Mouse (Mus musculus) thymus, postnatal 0 days (tissue): ENCODE results near the gene Arxes2. TPM values are rescaled to one million over a fixed set of nuclear protein-coding genes. Genes with fewer than 3 reads are reported as not detected.
"Not testable (repeated sequence)": the region's sequence is repeated elsewhere in the genome, so short reads cannot be mapped to it uniquely, and the experiment has no call there.

Experiments used
- DNase-seq: peaks from one replicate; pipeline ENCODE4 v3.0.0-alpha.2; 2015; ENCODE audit warnings: low spot score
- polyA plus RNA-seq: library from polyadenylated mRNA; unstranded; fragments of >200 nt; fragmentation: Nextera tagmentation; extraction: Ambion mirVana; gene quantifications from 2 replicates; pipeline ENCODE4 v1.2.1, GENCODE M21; 2015

Gene Arxes2
- polyA plus RNA-seq = 16.2 and 18.6 TPM in 2 replicates

DNA sequence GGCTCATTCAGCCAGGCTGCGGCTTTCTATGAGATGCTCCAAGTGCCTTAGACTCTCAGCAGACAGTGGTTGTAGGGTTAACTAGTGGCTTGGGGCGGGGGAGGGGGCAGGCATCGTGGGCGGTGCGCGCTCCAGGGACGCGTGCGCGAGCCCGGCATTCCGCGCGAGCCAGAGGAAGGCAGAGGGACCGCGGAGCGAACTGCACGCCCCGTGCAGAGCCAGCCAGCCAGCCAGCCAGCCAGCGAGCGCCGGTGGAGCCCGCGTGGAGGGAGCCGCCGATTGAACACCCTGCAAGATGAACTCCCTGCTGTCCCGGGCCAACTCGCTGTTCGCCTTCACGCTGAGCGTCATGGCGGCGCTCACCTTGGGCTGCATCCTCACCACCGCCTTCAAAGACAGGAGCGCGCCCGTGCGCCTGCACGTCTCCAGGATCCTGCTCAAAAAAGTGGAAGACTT is at the start of gene Arxes2:
Gene Arxes2, plus strand, starts transcription at position 161 of the 456 bp plus-strand sequence.
- DNase-seq = not testable (repeated sequence)

DNA sequence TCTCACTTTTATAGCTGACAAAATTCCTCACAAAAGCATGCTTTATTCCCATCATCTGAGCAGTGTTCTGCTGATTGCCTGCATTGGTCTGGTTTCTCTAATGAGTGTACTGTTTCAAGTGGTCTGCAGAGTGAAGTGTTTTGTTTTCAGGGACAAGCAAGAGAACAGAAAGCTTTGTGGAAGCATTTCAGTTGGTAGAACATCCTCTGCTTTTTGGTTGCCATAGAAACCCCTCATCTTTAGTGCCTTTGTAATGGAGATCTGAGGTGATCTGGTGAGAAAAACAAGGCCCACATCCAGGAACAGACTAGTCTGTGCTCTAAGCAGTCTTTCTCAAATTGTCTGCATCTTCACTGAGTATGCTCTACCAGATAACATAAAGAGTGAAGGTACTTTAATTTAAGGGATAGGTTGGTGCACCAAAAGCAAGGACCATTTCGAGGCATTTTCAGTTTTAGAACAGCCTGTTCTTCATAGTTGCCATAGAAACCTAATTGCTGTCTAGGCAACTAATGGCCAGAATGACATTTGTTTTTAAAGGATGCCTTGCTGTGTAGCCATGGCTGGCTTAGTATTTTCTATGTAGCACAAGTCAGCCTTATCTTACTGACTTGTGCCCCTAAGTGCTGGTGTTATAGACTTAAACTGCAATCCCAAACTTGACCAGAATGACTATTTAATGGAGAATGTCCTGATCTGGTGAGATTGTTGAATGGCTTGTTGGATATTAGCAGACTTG is 44.8 kb upstream of the Arxes2 start:
- DNase-seq = no peak

DNA sequence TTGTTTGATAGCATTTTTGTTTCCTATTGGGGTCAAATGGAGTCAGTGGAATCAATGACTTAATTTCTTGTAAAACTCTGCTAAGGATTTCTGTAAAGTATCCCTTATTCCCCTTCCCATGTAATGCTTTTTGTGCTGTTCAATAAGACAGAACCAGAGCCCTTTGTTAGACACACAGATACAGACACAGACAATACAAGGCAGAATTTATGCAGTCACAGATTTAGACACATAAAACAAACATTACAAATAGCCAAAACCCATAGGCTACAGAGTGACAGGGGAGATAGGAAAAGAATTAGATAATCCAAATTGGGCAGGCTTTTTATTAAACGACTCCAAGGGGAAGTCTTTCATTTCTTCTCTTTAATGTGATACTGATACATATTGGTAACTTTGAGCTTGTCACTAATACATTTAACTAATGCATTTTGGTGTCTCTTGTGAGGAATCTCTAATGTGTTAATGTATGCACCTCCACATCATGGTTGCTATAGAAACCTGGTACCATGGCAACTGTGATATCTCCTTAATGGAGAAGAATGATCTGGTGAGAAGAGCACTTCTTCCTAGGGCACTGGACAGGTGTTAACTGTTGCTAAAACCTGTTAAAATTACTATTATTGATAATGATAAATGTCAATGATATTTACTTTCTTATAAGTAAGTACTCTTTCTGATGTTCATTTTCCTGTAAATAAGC is 36.5 kb upstream of the Arxes2 start:
- no peak for DNase-seq

DNA sequence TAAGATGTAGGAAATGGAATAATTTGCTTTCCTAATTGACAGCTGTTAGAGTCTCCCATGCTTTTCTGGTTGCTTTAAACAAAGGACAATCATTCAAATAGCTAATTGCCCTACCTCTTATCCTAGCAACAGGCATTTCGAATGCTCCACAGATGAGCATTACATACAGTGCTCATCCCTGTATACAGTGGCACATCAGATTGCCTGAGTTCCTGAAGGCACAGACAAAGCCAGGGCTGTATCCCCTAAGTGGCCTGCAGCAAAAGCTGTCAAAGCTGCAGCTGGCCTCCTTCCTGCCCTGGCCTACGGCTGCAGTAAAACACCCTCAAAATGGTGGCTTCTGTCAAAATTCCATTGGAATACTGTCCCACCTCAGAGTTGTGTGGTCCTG is 35.9 kb upstream of the Arxes2 start:
- no peak for DNase-seq

DNA sequence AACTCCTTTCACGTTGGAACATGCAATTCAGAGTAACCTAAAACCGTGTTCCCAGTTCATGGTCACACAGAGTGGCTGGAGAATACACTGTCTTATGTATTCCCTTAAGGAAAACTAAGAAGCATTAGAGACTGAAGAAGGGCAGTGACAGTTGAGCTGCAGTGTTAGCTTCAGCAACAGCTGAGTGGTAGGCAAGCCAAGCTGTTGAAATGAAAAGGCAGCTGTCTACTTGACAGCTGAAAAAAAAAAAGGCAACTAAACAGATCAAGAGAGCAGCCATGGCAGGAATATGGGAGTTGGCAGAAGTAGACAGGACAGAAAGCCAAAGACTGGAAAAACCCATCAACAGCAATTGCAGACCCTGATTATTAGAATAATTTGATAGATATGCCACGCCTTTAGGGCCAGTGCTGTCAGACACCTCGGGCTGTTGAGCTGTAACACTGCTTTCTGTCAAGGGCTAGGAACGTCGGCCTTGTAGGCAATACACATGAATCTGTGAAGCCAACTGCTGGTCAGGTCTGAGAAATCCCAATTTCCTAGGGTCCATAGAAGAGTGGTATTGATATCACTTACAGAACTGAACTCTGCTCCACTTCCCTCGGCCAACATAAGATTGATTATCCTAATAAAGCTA is 34.9 kb upstream of the Arxes2 start:
- DNase-seq = no peak

DNA sequence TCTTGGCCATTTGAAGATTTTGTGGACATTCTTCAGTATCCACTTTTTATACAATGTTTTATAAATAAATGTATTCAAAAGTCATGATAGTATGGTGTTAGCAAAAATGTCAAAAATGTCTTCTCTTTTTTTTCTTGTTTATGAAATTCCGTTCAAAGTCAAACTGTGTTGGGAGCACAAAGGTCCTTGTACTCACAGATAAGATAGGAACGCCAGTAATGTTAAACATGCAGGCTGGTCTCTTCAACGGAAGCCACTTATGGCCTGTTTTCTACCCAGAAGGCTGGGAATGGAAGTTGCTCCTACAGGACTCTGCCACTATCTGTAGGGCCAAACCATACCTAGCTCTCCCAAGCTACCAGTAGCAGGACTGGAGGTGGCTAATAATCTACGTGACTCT is 34.1 kb upstream of the Arxes2 start:
- no peak for DNase-seq

DNA sequence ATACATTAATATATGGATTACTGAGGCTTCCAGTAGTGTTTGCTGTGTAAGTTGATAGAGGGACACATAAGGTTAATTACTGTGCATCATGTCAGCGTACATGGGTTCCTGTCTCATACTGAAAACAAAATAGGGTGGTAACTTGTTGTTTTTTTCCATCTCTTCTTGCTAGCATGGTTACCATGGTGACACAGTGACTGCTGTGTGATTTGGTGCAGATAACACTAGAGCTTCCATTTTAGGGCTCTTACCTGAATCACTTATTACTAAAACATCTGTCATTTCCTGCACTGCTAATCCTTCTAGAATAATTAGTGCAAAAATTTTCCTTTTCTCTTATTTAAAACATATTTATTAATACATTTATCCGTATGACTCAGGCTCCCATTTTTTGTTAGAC is 31.3 kb upstream of the Arxes2 start:
- no peak for DNase-seq

DNA sequence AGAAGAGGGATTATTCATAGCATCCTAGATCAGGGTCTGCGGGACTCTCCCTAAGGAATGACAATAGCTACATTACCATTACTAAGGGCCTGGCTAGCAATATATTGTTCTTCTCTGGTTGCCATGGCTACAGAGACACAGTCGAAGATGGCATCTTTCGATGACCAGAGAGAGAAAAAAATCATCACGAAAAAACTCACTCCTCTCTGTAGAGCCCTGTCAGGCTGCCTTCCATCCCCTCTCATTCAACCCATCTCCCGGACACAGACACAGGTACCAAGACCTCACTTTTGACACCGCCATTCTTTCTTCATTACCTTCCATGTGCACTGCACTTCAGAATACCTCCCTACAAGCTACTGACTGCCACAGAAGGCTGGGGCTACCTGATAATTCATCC is 30.5 kb upstream of the Arxes2 start:
- no peak for DNase-seq

DNA sequence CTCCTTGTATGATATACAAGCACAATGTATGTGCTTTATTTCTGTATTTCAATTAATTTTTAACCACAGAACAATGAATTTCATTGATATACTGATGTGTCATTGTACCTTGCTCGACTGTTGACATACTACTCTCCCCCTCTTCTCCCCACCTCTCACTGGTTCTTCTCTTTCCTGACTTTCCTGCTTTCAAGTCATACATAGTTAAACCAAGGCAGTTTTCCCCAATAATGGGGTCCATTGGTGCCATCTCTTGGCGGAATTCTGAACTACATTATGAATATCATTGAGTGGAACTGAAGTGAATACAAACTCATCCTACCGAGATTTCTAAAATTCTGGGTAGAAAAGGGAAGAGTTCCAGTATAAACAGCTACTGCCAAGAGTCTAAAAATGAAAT is 30.0 kb upstream of the Arxes2 start:
- peak; percentile 31 for DNase-seq

DNA sequence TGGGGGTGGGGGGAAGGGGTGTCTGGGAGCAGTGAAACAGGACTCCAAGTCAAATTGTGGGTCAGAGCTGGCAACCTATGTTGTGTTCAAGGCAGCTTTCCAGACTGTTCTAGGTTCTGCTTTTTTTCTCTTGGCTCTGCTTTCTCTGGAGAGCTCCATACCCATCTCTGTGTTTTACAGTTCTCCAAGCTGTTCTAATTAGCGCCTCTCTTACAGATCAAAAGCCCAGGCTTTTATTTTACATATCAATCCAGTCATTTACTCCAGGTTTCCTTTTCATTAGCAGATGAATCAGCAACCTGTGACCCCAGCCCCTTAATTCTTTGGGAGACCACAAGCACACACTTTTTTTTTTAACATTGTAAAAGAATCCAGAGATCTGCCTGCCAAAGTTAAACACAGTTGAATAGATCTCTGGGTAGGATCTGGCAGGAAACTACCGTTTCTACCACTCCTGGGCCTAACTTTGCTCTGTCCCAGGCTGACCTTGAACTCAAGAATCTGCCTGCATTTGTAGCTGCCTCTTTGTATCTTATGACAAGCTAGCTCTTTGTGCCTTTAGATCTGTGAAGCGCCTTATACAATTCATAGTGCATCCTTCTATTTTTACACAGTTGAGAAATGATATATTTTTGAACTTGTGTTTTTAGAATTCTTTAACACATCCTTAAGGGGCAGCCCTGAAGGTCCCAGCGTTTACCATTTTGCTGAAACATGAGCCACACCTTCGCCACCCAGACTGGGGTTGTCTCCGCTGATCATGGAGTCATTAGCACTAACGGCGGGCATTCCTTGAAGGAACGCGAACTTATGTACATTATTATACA is 19.8 kb upstream of the Arxes2 start:
- no peak for DNase-seq

DNA sequence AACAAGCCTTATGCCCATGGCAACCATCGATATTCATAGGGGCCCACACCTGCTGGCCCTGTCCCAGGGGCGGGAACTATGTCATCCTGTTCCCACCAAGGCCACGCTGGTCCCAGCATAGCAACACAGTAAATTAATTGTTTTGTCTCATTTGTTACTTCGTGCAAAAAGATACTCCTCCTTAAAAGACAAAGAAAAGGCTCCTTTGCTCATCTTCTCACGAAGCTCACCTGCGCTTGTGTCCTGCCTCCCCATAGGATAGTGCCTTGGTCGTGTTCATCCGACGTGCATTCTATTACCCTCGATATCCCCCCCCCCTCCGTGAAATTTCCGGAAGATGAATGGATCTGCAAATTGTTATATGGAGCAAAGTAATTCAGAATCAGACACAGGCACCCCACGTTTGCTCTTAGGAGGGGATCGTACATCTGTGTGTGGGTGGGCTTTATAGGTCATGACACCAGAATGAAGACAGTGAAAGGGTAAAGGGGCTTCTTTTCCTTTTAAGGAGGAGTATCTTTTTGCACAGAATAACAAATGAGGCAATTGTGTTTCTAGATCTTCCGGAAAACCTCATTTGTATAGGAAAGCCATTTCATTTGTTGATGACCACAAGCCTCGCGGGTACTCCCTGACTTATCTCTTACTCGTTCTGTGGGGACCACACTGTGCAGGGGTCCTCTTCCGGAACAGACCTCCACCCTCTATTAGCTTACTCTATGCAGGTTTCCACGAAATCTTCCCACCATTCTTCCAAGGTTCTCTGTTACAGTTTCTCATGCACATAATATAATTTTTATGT is 19.0 kb upstream of the Arxes2 start:
- DNase-seq = no peak

DNA sequence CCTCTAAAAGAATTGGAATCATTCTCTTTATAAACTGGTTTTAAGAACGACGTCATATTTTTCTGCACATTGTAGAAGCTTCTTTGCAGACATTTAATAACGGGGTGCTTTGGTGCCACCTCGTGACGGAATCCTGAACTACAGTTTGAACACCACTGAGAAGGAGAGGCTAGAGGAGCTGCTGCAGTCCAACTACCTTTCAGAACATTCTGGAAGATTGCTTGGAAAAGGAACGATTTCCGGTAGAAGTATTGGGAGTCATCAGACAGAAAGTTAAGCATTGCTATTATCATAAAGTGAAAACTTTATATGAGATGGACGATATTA is 18.4 kb upstream of the Arxes2 start:
- peak; percentile 54 for DNase-seq

DNA sequence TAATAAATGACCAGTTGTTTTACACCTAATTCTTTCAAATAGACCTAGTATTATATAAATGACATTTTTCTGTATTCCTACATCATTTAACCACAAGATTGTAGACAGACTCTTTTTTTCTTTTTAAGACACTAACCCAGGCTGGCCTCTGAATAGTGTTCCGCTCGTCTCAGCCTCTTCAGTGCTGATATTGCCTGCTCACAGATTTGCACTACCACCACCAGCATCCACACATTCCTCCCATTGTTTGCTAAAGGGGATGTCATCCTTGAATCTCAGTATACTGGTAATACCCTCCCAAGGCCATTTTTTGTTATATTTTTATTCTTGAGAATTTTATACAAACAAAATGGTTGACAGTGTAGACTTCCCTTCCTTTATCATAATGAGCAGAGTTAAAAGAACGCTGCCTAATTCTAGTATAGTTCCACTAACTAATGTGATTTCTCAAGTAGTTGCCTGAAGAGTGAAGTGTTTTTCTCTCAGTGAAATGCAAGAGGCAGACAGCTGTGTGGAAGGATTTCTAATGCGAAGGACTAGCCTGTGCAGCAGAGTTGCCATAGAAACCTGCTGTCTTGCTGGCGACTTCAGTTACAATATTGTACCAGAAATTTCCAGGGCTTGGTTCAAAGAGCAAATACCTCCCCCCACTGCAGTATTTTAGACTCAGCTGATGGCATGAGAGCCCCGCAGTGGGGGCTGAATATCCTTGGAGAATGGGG is 8.9 kb upstream of the Arxes2 start:
- no peak for DNase-seq

DNA sequence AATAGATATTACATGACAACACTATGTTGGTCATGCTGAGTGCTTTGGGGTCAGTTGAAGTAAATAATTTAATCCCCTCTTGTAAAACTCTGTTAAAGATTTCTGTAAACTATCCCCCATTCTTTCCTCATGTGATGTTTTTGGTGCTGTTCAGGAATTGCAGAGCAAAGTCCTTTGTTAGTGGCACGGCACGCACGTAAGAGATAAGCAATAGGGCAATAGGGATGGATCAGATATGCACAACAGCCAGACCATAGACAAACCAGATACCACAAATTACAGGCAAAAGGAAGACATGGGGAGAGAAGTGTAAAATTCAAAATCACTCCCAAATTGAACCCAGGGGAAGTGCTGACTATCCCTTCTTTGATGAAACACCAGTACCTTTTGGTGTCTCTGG is 7.4 kb upstream of the Arxes2 start:
- no peak for DNase-seq

DNA sequence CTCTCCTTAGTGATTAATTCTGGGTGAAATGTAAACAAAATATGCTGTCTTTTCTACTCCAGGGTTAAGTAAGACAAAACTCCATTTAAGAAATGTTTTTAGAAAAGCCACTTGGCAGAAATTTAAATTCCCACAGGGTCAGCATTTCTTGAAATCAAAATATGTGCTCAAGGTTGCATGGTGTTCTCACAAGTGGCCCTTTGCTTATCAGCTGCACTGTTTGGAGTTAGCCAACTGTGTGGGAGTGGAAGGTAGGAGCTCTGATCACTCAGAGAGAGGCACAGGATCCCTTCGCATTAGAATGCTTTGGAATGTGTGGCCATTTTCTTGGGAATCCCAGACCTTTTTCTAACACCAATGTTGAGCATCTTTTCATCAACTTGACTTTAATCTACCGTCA is 3.0 kb upstream of the Arxes2 start:
- DNase-seq = no peak

DNA sequence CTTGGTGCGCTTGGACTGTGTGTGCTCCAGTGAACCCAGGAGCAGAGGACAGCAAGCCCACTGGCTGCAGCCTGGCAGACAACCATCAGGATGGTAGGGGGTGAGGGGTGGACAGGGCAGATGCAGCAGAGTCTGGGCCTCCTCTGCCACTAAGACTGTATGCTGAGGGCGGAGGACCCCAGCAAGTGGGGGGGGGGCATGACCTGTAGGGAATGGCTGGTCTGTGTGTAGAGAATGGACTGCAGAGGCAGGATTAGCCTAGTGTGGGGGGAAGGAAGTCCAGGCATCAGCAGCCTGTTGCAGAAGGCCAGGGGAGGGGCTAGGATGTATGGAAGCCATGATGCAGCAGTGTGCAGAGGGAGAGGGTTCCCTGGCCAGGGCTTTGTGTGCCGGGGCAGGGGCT is 431 bp upstream of the Arxes2 start:
- DNase-seq = not testable (repeated sequence)

DNA sequence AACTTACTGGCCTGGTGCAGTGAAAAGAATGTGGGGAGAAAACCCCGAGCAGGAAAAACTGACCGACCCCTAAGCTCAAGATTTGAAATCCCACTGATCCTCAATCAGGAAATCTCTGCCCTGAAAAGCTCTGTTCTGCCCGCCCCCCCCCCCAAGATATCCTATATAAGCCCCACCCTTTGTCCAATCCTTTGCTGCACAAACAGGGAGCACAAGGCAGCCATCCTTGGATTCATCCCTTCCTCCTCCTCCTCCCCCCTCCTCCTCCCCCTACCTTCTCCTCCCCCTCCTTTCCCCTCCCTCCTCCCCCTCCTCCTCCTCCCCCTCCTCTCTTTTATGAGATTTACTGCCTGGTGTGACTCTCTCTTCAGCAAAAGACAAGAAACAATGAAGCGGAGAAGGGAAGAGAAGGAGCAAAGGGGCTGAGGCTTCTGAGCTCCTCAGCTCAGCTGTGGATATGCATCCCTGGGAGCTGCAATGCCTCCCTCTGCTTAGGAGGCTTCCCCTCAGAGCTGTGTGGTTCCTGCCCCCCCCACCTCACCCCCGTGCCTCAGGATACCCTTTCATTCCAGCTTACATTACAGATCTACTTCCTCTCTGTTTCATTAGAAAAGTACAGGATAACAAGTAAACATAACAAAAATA is 13.7 kb downstream of the Arxes2 start:
- DNase-seq = no peak

DNA sequence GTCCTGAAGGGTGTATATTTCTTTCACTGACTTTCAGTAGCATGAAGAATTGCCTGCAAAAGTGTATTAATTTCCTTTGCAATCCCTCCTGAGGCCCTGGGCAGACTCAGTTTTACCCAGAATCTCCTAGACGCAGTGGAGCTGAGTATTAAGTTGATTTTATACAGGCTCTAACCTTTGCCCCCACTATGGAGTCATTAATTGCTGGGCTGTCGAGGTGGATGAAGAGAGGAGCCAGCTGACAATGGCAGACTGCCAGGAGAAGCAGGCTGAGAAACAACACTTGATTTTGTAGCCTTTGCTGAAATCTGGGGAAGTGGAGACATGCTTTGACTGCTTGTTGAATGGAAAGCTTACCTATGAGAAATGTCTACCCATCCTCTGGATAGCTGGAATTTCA is 20.8 kb downstream of the Arxes2 start:
- DNase-seq = no peak

DNA sequence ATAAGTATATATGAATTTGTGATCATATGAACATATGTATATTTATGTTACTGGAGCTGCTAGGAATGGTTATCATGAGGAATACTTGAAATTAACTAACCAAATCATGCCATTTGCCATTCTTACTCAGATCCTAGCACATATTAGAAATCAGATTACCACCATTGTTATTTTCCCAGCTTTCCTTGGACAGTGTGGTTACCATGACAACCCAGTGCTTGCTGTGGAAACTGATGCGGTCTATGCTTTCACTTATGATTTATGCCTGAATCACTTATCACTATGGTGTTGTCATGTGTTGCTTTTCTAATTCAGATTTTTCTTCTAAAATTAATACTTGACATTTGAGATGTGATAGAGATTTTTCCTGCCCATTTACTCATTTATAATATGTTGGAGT is 36.7 kb downstream of the Arxes2 start:
- no peak for DNase-seq
